Mouse (Mus musculus) adrenal gland, adult 8-10 months (tissue): Measurements from ENCODE around the gene Oprd1. TPM values are rescaled to one million over a fixed set of nuclear protein-coding genes. Genes with fewer than 3 reads are reported as not detected.

Experiments used
- DNase-seq: peaks from one replicate; pipeline ENCODE4 v3.0.0; 2022
- total RNA-seq, 4 experiments: library from RNA; stranded (reverse); gene quantifications; 2 replicates each; pipeline ENCODE4 v1.2.4; 2022

Gene Oprd1
- 1 to 10 TPM in 2 of 4 experiments, under 1 TPM in 2; 0.70 to 1.4 (median 0.93) TPM for total RNA-seq

GRCm38 (mm10) chr4:132144080-132144841 is at the start of gene Oprd1:
Oprd1 (minus strand) TSS chr4:132144486.
- DNase-seq: no peak

- no peak for DNase-seq
Observed at GRCm38 (mm10) chr4:132187826-132188401, 43.6 kb upstream of the Oprd1 start.

GRCm38 (mm10) chr4:132183162-132183561 is 38.9 kb upstream of the Oprd1 start:
- no peak for DNase-seq

- DNase-seq: no peak
Observed at GRCm38 (mm10) chr4:132181721-132182658, 37.7 kb upstream of the Oprd1 start.

GRCm38 (mm10) chr4:132180710-132181109 is 36.4 kb upstream of the Oprd1 start:
- DNase-seq: no peak

GRCm38 (mm10) chr4:132178630-132179059 is 34.4 kb upstream of the Oprd1 start:
- no peak for DNase-seq

- DNase-seq: no peak
Observed at GRCm38 (mm10) chr4:132176474-132176873, 32.2 kb upstream of the Oprd1 start.

GRCm38 (mm10) chr4:132170891-132171290 is 26.6 kb upstream of the Oprd1 start:
- DNase-seq: no peak

GRCm38 (mm10) chr4:132169761-132170160 is 25.5 kb upstream of the Oprd1 start:
- DNase-seq: no peak

- DNase-seq: no peak
Observed at GRCm38 (mm10) chr4:132169271-132169670, 25.0 kb upstream of the Oprd1 start.

- DNase-seq: no peak
Observed at GRCm38 (mm10) chr4:132167436-132167835, 23.1 kb upstream of the Oprd1 start.

- no peak for DNase-seq
Observed at GRCm38 (mm10) chr4:132166350-132167290, 22.3 kb upstream of the Oprd1 start.

GRCm38 (mm10) chr4:132165691-132166090 is 21.4 kb upstream of the Oprd1 start:
- no peak for DNase-seq

- DNase-seq: no peak
Observed at GRCm38 (mm10) chr4:132156941-132157622, 12.8 kb upstream of the Oprd1 start.

- DNase-seq: no peak
Observed at GRCm38 (mm10) chr4:132154877-132155670, 10.8 kb upstream of the Oprd1 start.

- no peak for DNase-seq
Observed at GRCm38 (mm10) chr4:132151673-132152072, 7.4 kb upstream of the Oprd1 start.

GRCm38 (mm10) chr4:132146201-132146600 is 1.9 kb upstream of the Oprd1 start:
- no peak for DNase-seq

- DNase-seq: no peak
Observed at GRCm38 (mm10) chr4:132145092-132145491, 806 bp upstream of the Oprd1 start.

- no peak for DNase-seq
Observed at GRCm38 (mm10) chr4:132138640-132139039, 5.6 kb downstream of the Oprd1 start.

- DNase-seq: no peak
Observed at GRCm38 (mm10) chr4:132137013-132137412, 7.3 kb downstream of the Oprd1 start.
